Mouse (Mus musculus) adrenal gland (tissue): ENCODE measurements at regions not wholly inside any gene's neighbourhood (a gene's known extent, or its start where the extent isn't known, plus 50 kb on each side); places are given as distances from the start of the nearest gene placed in this dataset.

Experiments used
- intact Hi-C: fragments of 180-260 bp; cut with DNase I; formaldehyde crosslinking; loops from one replicate; pipeline ENCODE4 v1.15.1; 2025

DNA sequence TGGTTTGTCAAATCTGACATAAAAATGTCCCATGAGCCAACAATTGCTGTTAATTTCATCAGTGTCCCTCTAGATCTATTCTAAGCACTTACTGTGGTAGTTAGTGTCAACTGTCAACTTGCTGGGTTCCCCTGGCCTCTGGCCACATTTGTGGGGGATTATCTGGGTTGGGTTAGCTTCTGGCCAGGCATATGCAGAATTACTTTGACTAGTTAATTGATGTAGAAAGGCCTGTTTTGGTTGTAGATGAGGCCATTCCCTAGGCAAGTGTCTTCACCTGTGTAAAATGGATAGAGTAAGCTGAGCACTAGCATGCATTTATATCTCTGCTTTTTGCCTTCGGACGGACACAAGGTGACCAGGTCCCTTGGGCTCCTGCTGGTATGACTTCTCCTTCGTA lies 283.9 kb downstream of the 1810013L24Rik start:
- intact Hi-C loops = no loop called here

DNA sequence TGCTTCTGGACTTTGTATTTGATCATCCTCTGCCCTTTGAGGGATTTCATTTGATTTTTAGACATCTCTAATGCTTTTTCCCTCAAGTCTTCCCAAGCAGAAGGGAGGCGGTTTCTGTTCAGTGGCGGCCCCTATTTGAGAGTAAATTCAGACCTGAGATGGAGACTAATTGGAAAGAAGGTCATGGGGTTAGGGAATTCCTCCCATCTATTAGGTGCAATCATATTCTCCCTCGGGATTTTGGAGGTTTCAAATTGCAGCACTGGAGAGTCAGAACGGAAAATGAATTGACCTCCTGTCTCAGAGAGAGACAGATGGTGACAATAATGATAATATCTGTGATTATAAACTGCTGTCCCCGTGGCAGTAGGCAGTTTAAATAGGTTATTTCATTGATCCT lies 285.6 kb downstream of the 1810013L24Rik start:
- intact Hi-C loops = no loop called here

DNA sequence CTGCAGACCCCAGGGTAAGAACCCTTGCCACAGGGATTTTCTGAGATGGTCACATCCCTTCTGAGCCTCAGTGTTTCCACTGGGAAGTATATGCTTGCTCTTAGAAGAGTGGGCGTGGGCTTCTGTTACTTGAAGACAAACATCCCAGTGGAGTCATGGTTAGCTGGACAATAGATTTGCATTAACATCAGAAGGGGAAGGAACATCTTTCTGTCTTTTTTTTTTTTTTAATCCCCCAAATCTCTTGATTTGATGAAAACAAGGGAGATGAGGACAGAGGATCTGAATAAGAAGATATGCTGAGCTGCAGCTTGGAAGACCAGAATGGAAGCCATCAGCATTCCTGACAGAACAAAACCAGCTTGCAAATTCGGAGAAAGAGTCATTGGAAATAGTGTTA lies 291.7 kb downstream of the 1810013L24Rik start:
- intact Hi-C loops = no loop called here

DNA sequence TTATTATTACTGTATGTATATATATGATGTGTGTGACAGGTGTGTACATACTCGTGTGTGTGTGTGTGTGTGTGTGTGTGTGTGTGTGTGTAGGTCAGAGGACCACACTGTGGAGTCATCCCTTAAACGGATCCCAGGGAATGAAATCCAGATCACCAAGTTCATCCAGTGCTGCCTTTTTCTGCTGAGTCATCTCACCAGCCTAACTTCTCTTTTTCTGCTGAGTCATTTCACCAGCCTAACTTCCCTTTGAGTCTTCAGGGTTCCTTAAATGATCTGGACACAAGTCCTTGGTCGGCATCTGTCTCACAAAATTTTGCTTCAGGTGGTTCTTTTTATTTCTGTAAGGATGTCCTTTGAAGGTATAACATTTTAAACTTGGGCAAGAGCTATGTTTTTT lies 302.2 kb downstream of the 1810013L24Rik start:
- intact Hi-C loops = no loop called here

DNA sequence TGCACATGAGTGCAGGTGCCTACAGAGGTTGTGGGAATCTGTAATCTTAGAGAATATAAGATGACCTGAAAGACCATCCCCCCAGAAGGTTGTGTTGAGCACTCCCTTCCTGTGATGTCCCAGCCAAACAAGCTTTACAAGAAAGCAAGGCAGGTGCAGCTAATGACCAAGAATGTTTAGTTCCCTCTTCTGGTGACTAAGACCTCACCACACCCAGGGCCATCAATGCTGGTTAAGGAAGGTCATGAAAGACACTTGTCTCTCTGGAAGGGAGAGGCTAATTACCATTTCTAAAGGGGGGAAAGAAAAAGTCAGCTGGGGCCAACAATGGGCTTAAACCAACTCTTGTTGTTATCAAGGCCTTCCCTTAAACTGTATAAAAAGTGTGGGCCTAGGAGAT lies 302.9 kb downstream of the 1810013L24Rik start:
- intact Hi-C loops = no loop called here

DNA sequence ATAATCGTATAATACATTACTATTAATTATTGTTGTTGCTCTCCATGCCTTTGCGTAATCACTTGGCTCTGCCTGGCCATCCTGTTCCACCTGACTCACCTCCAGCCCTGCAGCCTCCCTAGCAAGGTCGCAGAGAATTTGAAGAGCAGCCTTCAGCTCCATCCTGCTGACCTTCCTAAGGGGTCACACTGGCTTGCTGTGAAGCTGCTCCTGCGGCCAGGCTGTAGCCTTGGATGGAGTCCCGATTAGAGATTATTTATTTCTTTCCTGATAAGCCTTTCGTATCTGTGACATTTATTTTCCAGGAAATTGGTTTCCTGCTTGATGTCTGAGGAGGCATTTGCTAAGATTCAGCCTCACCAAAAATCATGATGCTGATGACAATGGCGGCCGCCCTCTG lies 305.5 kb downstream of the 1810013L24Rik start:
- intact Hi-C loops = no loop called here

DNA sequence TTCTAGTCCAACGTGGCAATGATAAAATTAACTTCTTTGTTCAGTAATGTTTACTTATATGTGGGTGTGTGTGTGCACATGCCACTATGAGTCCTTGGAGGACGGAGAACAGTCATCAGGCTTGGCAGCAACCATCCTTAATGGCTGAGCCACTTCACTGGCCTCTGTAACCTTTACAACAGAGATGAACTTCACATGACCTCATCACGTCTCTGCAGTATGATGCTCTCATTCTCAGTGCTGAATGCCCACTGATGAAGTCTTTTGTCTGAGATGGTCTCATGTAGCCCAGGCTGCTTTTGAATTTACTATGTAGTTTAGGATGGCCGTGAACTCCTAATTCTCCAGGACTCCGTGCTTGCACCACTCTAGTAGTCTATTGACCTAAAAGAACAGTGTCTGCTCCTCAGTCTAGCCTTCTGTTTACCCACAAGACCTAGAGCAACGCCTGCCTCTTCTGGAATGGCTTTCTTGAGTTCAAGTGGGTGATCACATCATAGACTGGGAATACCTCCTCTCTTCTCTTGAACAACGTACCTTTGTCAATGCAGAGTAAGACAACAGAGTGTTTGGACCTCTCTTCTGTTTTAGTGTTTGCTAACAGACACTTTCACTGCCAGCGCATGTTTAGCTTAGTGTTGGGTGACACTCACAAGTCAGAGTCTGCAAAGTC lies 308.8 kb downstream of the 1810013L24Rik start:
- intact Hi-C loops = no loop called here

DNA sequence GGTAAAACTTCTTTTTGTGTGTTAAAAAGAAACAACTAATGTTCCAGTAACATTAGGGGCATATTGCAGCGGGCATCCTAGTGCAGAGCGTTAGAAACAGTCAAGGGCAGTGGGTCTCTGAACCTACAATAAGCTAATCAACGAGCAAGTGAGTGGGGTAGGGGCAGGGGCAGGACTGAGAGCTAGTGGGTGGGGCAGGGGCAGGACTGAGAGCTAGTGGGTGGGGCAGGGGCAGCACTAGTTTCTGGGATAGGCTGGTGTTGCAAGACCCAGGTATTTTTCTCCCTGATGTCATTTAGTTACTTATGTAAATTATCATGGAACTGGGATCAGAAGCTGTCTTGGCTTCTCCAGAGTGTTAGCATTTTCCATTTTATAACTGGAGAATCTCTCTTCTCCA lies 309.5 kb downstream of the 1810013L24Rik start:
- intact Hi-C loops = no loop called here

DNA sequence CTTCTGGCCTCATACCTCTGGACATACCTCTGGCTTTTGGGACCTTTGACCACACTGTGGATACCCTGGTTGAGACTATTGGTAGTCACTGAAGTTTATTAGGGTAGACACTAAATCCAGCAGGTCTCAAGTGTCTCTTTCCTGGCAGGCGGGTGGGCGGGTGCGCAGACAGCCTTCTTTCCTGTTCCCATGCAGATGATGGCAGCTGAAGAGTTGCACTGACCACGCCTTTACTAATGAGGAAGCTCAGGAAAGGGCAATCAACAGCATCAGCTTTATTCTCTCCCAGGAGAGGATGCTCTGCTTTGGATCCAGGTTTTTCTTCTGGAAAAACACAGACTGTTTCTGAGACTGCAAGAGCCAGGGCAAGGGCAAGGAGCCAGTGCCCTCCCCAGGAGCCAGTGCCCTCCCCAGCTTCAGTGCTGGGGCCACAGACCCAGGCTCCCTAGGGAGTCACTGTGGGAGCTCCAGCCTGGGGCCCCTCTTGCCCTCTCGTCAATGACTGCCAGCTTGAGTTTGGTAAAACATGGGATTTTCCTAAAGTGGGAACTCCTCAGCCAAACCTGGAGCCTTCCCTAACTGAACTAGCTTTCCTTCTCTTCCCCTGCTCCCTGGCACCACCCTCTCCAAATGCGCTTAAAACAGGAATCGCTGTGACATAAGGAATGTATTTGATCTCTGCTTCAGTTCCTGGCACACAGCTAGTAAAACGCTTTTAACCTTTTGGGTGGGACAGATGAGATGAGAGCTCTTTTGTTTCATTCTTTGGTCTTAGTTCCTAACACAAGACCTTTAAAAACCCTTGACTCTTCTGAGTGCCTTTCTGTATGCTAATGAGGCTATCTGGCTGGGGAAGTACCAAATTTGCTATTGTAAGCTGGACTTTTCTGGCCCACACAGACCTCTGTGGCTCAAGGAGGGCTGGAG lies 319.6 kb downstream of the 1810013L24Rik start:
- intact Hi-C loops = no loop called here

DNA sequence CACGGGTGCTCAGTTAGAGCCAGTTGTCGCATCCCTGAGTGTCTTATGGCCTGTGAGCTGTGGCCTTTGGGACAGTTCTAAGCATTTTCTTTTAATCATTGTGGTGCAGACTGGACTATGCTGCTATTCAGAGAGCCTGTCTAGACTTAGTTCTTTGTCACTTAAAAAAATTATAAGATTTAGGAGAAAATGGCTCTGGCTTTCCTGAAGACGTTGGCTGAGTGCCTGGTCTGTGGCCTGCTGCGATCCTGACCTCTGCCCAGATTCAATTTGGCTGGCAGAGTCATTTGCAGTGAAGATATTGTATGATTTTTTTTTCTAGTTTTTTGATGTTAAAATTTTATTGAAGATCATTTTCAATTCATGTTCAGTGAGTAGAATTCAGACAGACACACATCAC lies 322.0 kb downstream of the 1810013L24Rik start:
- intact Hi-C loops = no loop called here

DNA sequence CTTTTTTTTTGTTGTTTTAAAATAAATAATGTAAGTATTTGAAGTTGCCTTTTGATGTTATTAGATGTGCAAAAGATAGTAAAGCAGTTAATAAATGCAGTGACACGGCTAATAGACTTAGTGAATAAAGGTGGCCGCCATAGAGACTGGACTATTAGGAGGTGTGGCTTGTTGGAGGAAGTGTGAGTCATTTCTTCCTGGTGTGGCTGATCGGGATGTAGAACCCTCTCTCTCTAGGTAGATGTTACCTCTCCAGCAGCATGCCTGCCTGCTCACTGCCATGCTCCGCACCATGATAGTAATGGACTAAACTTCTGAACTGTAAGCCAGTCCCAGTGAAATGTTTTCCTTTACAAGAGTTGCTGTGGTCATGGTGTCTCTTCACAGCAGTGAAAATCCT lies 323.6 kb downstream of the 1810013L24Rik start:
- intact Hi-C loops = no loop called here

DNA sequence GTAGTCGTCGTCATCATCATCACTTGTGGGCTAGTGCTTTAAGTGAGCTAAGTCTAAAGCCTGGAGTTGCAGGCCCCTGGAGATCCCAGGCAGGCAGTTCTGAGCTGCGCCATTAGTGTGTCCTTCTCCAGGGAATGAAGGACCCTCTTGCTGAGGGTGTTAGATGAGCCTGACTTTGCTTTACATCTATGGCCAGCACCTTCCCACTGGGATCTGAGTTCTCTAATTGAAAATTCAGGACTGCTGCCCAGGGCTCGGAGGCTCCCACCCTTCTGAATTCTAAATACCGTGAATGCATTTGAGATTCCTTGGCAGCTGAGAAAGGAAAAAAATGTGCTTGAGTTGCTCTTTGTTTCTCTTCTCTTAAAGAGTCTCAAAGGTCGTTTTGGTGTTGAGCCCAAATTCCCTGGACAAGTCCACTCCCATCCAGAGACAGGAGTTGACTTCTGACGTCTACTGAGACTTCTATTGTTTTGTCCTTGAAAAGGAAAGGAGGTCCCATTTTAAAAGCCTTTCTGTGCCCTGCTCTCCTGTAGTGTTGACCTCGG lies 335.9 kb downstream of the 1810013L24Rik start:
- intact Hi-C loops = no loop called here

DNA sequence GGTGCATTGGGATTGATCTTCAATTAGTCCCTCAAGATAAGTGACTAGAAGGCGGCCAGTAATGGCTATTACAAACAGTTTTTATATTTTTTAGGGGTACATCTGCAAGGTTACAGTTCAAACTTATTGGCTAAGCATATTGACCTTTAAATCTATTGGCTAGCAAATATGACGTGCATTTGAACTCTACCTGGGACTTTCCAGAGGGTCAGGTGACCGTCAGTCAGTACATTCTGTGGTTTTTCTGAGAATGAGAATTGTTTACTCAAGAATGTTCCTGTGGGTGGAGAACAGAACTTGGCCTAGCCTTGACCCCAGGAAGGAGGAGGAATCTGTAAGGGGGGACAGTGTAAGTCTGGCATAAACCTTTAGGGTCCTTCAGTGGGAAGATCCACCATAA lies 346.5 kb downstream of the 1810013L24Rik start:
- intact Hi-C loops = no loop called here

DNA sequence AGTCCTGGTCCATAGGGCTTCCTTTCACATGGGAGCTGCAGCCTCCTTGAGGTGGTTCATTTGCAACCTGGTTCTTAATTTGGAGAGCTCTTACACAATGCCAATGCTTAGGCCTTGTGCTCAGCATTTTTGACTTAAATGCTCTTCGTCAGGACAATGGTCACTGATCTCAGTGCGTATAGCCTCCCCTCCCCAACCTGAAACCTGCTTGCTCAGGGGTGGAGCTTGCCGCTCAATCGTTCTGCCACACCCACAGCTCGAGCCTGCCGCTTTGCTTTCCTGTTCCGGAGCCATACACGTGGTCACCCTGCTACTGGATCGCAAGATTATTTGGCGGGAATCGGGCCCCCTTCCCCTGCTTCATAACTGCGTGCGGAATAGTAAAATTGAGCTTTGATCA lies 365.9 kb downstream of the 1810013L24Rik start:
- intact Hi-C loops = no loop called here

DNA sequence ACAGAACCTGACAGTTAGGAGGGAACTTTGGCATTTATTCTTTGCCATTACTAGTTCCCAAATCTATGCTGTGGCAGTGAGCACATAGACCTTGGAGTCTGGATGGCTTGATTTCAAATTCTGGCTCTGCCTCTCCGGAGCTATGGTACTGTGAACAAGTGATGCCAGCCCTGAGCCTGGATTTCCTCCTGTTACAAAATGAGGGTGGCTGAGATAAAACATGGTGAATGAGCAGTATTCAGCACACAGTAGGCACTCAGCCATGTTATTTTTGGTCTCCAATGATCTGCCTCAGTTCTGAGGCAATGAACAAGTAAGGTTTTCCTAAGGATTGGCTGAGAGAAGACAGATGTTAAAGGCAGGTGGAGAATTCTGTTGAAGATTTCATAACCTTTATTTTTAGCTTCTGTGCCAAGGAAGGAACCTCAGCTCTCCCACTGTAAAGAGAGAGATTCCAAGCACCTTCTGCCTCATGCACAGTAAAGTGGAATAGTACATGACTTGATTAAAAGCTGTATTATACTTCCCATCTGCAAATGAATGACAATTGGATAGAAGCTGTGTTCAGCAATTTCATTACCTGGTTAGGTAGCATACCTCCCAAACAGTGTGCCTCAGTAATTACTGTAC lies 369.1 kb downstream of the 1810013L24Rik start:
- intact Hi-C loops = no loop called here

DNA sequence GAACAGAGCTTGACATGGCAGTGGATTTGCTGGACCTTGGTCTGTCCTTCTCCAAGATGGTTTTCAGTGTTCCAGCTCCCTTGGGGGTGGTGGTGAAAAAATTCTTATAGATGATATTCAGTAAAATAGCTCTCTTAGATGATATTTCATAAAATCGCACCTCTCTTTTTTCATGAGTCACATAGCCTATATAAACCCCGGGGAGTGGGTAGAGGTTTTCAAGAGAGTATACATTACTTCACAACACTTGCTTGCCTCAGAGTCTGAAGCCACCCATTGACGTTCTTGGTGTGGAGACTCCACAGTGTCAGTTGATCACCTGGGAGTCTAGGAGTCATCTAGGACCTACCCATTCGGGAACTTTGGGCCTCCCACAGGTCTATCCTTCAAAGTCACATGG lies 378.7 kb downstream of the 1810013L24Rik start:
- intact Hi-C loops = no loop called here

DNA sequence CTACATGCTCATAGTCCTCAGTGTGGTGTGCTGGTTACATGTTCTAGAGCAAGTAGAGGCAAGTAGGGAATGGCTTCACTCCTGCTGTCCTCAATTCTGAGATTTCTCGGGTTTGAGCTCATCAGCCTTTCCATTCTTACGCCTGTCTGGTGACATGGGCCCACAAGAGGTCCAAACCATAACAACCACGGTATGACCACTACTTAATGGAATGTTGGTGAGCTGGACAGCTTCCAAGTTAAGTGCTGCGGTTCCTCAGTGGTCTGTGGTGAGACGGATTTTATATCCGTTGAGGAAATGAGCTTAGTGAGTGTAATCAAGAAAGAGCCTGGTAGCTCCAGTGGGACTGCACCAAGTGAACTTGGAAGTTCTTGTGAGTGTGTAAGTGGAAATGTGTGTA lies 381.6 kb downstream of the 1810013L24Rik start:
- intact Hi-C loops = no loop called here

DNA sequence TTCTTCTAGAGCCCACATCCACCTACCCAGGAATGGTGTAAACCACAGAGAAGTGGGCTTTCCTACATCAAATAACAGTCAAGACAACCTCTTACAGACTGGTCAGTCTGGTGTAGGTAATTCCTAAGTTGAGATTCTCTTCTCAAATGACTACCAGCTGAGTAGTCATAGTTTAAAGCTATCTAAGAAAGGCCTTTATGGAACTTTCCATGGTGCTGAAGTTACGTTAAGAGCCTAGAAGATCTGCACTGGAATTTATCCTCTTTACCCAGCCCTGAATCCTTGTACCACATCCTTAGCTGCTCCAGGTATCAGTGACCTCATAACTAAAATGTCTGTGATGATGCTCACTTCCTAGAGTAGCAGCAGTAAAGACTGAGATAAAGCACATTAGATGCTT lies 385.2 kb downstream of the 1810013L24Rik start:
- intact Hi-C loops = no loop called here

DNA sequence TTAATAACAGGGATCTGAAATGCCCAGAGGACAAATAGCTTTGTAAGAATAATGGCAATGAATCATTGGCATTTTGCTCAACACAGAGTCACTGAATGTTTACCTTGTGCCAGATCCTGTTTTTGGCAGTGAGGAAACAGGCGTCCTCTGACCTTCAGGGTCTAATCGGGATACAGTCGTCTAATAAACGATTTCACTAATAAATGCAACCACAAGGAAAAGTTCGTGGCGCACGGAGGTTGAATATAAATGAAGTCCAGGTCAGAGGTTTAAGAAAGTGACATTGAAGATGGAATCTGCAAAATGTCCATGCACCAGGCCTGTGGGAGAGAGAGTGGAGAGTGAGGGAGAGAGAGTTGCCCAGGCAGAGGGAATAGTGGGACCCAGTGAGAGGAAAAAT lies 387.5 kb downstream of the 1810013L24Rik start:
- intact Hi-C loops = no loop called here

DNA sequence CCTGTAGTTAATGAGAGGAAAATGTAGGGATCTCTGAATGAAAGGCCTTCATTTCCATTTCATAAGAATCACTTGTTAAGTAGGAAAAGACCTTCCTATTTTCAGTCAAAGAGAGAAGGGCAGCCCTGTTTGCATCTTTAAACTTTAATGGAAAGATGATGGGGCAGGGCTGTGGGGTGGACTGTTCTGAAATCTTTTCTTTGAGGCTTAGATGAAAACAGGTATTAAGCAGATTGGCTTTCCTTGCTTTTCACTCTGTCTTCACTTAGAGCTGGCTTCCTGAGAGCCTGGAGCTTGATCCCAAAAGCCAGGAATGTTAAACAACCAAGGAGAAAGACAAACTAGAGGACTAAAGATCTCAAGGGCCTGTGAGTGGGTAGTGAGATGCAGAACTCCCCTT lies 400.3 kb downstream of the 1810013L24Rik start:
- intact Hi-C loops = no loop called here

DNA sequence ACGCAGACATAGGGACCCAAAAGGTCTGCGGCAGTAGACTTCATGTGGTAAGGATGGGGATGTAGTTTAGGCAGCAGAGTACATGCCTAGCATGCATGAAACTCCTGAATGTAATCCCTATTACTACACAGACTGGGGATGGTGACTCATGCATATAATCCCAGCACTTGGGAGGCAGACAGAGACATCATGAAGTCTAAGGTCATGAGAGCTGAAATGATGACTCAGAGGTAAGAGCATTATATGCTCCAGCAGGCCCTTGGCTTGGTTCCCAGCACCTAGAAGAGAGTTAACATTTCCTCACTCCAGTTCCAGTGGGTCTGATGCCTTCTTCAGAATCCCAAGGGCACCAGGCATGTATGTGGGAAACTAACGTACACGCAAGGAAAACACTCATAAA lies 412.2 kb downstream of the 1810013L24Rik start:
- intact Hi-C loops = no loop called here

DNA sequence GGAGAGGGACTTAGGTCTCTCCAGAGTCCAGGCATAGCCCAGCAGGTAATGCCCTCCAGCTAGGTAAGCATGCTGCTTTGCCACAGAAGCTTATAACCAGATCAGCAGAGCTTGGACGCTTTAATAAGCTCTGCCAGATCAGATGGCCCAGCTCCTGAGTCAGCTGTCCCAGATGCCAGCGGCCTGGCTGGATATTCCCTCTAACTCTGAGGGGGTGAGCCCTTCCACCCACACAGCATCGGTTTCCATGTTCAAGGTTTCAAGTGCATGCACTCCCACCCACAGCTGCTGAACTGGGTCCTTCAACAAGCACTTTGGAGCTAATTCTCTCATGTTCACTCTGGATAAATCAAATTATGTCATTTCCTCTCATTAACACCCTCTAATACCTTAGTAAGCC lies 417.3 kb downstream of the 1810013L24Rik start:
- intact Hi-C loops = no loop called here
